Mouse (Mus musculus) intestine, postnatal 0 days (tissue): ENCODE measurements around the gene Ccser2. TPM values are rescaled to one million over a fixed set of nuclear protein-coding genes. Genes with fewer than 3 reads are reported as not detected.
A peak's percentile ranks its signal among the peaks of the same experiment; 100 is the strongest.

Experiments used
- ATAC-seq: fragments of 200-750 bp; cut with Nextera tagmentation; 2 replicates; pipeline ENCODE4 v1.8.0; 2017; ENCODE audit warnings: mild to moderate bottlenecking, moderate TSS enrichment, moderate library complexity
- H3K27ac ChIP-seq: fragments of 300-500 bp; sonication (generic); 2 replicates; pipeline ENCODE4 v1.5.1; 2014; ENCODE audit warnings: mild to moderate bottlenecking, low read depth, low read length, moderate library complexity
- H3K27me3 ChIP-seq: fragments of 300-500 bp; sonication (generic); replicated peaks from 2 replicates; pipeline ENCODE4 v1.6.1; 2014; ENCODE audit warnings: low read length, mixed read lengths; ENCODE audit not compliant: control insufficient read depth, insufficient read depth
- H3K36me3 ChIP-seq: fragments of 300-500 bp; sonication (generic); 2 replicates; pipeline ENCODE4 v1.6.1; 2014; ENCODE audit warnings: mild to moderate bottlenecking, moderate library complexity; ENCODE audit not compliant: control insufficient read depth, insufficient read depth
- H3K4me1 ChIP-seq: fragments of 300-500 bp; sonication (generic); replicated peaks from 2 replicates; pipeline ENCODE4 v1.6.1; 2014; ENCODE audit warnings: antibody characterized with exemption, low read length, mixed read lengths; ENCODE audit not compliant: control insufficient read depth, insufficient read depth
- H3K4me2 ChIP-seq: fragments of 300-500 bp; sonication (generic); replicated peaks from 2 replicates; pipeline ENCODE4 v1.6.1; 2014; ENCODE audit warnings: low read depth, mild to moderate bottlenecking, moderate library complexity
- H3K4me3 ChIP-seq: fragments of 300-500 bp; sonication (generic); 2 replicates; pipeline ENCODE4 v1.5.1; 2014; ENCODE audit warnings: low read depth, low read length
- H3K9ac ChIP-seq: fragments of 300-500 bp; sonication (generic); 2 replicates; pipeline ENCODE4 v1.6.1; 2014; ENCODE audit warnings: mild to moderate bottlenecking, low read depth, low read length
- H3K9me3 ChIP-seq: fragments of 300-500 bp; sonication (generic); 2 replicates; pipeline ENCODE4 v1.6.1; 2016; ENCODE audit warnings: mixed run types; ENCODE audit not compliant: control insufficient read depth
- CTCF ChIP-seq: sonication (generic); IDR thresholded peaks from 2 replicates; pipeline ENCODE4 v1.5.1; 2016; ENCODE audit warnings: low read depth, mild to moderate bottlenecking, control low read depth, antibody characterized with exemption, moderate library complexity
- WGBS: fragments of 180-500 bp; shearing (Covaris S2); extraction: QIAGEN DNeasy Blood & Tissue Kit; methylation state at CpG from one replicate; pipeline ENCODE4 v1.1.7; 2014; 5-methylcytosine and 5-hydroxymethylcytosine counted together
- polyA plus RNA-seq: library from polyadenylated mRNA; unstranded; fragments of >200 nt; fragmentation: Nextera tagmentation; extraction: Ambion mirVana; gene quantifications from 2 replicates; pipeline ENCODE4 v1.2.1, GENCODE M21; 2015

The Ccser2 gene
- 81.8 and 81.9 TPM in 2 replicates for polyA plus RNA-seq

DNA sequence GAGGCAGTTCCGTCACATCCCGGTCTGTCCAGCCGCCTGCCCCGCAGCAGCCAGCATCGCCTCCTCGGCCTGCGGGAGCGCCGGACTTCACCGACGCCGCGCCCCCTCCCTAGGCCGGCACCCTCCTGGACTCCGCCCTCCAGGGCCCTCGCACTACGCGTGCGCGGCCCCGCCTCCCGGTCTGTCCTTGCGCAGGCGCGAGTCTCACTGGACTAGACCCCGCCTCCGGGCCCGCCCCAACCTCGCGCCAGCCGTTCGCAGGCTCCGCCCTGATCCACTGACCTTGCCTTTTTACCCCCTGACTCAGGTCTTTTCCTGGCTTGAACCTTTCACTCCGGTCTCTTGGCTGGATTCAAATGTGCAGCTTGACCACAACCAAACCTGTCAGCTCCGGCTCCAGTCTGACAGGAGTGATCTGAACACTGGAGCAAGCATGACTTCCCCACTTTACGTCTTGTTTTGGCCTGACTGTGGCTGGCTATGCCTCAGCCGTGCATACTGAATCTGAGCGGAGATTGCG is at the start of gene Ccser2:
Gene Ccser2 (minus strand): TSS at position 150 of the 520 bp plus-strand sequence.
- peak within 1 kb of the TSS; percentile 98 for H3K4me3 ChIP-seq
- H3K27me3 ChIP-seq: no peaks in the 10 kb centered on the region
- no peaks in the 10 kb centered on the region for H3K4me1 ChIP-seq
- H3K27ac ChIP-seq: peak within 1 kb of the TSS; percentile 87
- no peaks in the 10 kb centered on the region for H3K36me3 ChIP-seq
- WGBS: under 1% methylated on average over 38 of the region's 39 CpGs
- H3K4me2 ChIP-seq: peak within 1 kb of the TSS; percentile 80
- peak; percentile 97 for ATAC-seq
- TF ChIP-seq CTCF: no peak
- no peaks in the 10 kb centered on the region for H3K9me3 ChIP-seq
- peak within 1 kb of the TSS; percentile 95 for H3K9ac ChIP-seq

DNA sequence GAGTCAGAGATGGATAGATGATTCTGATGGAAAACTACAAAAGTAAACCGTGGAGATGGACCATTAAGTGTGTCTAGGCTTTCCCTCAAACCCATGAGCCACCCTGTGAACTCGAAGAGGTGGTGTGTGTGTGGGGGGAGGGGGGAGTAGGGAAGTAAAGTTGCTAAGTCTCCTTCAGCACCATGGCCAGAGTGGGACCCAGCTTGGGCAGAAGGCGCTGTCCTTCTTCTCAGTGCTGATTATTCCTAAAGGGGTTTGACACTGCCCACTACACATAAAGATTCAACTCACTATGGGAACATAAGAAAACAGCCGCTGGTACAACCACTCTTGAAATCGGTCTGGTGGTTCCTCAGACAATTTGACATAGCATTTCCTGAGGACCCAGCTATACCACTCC is 47.3 kb upstream of the Ccser2 start:
- H3K4me3 ChIP-seq: no peak overlapping the region
- no peak overlapping the region for H3K4me2 ChIP-seq
- TF ChIP-seq CTCF: no peak
- H3K27me3 ChIP-seq: no peaks in the 10 kb centered on the region
- no peak overlapping the region for H3K27ac ChIP-seq
- 29% methylated on average over 5 of the region's 5 CpGs for WGBS
- ATAC-seq: no peak
- H3K9ac ChIP-seq: no peak overlapping the region
- H3K36me3 ChIP-seq: no peaks in the 10 kb centered on the region
- H3K4me1 ChIP-seq: no peaks in the 10 kb centered on the region
- no peaks in the 10 kb centered on the region for H3K9me3 ChIP-seq

DNA sequence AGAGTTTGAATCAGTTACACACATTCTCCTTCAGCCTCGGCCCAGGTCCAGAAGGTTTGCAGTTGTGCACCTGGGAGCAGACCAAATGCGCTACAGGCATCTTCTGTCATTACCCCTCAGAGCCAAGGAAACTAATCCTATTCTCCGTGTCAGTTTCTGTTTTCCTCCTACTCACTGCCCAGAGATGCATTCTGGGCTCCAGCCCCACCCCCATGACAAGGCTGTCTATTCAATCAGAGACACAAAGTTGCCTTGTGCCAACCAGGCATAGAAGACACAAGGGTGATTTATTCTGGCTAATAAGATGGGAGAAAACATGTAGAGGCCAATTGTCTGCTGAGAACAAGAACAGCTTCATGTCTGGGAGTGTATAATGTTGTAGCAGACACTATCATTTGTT is 45.1 kb upstream of the Ccser2 start:
- Histone ChIP-seq H3K4me3 (no peak overlapping the region), H3K36me3 (no peaks in the 10 kb centered on the region), H3K9ac (no peak overlapping the region), H3K4me2 (no peak overlapping the region), H3K27ac (no peak overlapping the region), H3K27me3 (no peaks in the 10 kb centered on the region), H3K9me3 (no peaks in the 10 kb centered on the region), H3K4me1 (no peaks in the 10 kb centered on the region)
- ATAC-seq: no peak
- WGBS: 54% methylated on average over 3 of the region's 3 CpGs
- TF ChIP-seq CTCF: no peak

DNA sequence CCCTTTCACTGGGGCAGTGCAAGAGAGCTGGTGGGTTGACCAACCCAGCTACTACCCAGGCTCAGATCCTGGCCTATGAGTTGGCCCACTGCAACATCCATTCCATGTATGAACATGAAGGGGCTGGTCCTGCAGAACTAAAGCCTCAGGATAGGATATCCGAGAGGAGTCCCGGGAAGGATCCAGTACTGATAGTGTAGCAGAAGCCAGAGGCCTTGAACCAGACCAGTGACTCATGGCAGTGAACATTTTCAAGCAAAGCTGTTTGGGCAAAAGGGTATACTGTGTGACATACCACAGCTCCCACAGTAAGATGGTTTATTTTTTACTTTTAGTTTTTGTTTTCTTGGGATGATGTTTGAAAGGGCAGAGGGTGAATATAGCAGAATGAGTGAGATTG is 41.1 kb upstream of the Ccser2 start:
- no peaks in the 10 kb centered on the region for H3K36me3 ChIP-seq
- H3K9ac ChIP-seq: no peak overlapping the region
- WGBS: 81% methylated on average over 2 of the region's 2 CpGs
- no peaks in the 10 kb centered on the region for H3K9me3 ChIP-seq
- no peak for ATAC-seq
- no peaks in the 10 kb centered on the region for H3K27me3 ChIP-seq
- no peaks in the 10 kb centered on the region for H3K4me1 ChIP-seq
- TF ChIP-seq CTCF: no peak
- H3K27ac ChIP-seq: no peak overlapping the region
- no peak overlapping the region for H3K4me3 ChIP-seq
- H3K4me2 ChIP-seq: no peak overlapping the region

DNA sequence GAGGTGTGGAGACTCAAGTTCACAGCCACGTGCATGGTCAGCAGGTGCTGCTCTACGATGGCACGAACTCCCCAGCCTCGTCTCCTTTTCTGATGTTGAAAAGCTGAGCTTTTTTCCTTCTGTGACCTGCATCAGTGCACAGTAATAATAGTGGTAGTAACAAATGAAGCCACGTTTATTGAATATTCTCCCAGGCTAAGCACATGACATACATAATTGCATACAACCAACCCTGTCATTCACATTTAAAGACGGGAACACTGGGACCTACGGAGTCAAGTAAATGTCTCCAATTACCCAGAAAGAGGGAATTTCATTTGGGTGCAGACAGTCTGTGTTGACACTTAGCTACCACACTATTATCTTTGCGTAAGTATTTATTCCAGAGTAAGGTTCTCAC is 37.9 kb upstream of the Ccser2 start:
- Histone ChIP-seq H3K9ac (no peak overlapping the region), H3K4me1 (no peaks in the 10 kb centered on the region), H3K36me3 (no peaks in the 10 kb centered on the region), H3K27me3 (no peaks in the 10 kb centered on the region), H3K4me3 (no peak overlapping the region), H3K4me2 (no peak overlapping the region), H3K9me3 (no peaks in the 10 kb centered on the region), H3K27ac (no peak overlapping the region)
- no peak for TF ChIP-seq CTCF
- ATAC-seq: no peak
- WGBS: 71% methylated on average over 8 of the region's 8 CpGs

DNA sequence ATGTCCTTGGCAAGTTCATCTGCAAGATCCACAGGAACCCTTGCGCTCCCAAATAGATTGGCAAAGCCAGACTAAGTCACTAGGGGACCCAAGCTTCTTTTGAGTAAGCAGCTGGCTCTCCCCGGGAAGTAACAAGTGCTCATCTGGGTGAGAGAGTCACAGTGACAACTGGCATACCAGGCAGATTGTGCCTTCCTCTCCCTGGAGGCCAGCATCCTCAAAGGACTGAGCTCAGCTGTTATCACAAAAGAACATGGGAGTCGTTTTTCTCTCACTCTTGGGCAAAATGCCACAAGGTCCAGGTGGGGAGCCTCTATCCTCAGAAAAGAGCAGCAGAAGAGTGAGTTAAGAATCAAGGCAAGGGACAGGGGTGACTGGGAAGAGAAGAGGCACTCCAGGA is 37.3 kb upstream of the Ccser2 start:
- 40% methylated on average over 3 of the region's 3 CpGs for WGBS
- ATAC-seq: no peak

More for the DNA sequence above, 37.3 kb upstream of the Ccser2 start:
- Histone ChIP-seq H3K4me3 (no peak overlapping the region), H3K4me2 (no peak overlapping the region), H3K9ac (no peak overlapping the region), H3K4me1 (no peaks in the 10 kb centered on the region), H3K27ac (no peak overlapping the region), H3K9me3 (no peaks in the 10 kb centered on the region), H3K27me3 (no peaks in the 10 kb centered on the region), H3K36me3 (no peaks in the 10 kb centered on the region)
- no peak for TF ChIP-seq CTCF
